7 mouse cellular contexts compared by ENCODE assay signal in the genomic region with DNA sequence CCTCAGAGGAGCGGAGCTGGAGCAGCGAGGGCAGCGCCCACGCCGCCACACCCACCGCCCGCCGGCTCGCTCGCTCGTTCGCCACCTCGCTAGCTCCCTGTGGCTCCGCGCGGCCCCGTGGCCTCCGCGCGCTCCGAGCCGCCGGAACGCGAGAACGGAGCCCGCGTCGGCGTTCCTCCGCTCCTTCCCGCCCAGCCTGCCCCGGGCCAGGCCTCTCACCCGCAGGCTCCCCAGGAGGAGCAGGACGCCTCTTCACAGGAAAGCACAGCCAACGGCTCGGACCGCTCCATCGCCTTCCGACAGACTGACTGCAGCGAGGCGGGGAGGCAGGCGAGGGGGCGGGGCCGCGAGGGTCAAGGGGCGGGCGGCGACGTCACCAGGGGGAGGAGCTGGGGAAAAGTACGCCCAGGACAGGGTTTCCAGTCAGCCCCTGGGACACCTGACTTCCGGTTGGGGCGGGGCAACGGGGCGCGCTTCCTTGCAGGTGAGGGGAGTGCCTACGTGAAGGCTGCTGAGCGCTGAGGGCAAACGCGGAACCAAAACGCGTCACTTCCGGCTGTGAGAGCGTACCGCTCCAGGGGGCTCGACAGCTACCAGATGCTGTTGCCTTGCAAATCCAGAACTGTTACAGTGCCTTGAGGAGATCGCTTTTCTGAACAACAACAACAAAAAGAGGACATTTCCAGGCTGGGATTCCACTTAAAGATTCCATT. TPM values are rescaled to one million over a fixed set of nuclear protein-coding genes. Genes with fewer than 3 reads are reported as not detected.
DNase-seq lines count a peak whose midpoint lies in the region; ATAC-seq and TF ChIP-seq lines count a peak whose summit lies in the region.

A gene (minus strand): TSS at position 355 of the 713 bp plus-strand sequence.

- ATAC-seq in intestine, postnatal 0 days, result peak; percentile 100
- ATAC-seq in midbrain, embryonic 12.5 days (ENCODE audit: low FRiP score, low read depth), result peak; percentile 99

- H3K4me1 ChIP-seq in embryonic facial prominence, embryonic 10.5 days, result peaks cover 7% of the 10 kb centered on the region
- H3K4me1 ChIP-seq in intestine, postnatal 0 days (replicated peaks; ENCODE audit: control insufficient read depth, insufficient read depth, low read length), result 0 out of 2 replicates have a peak, but pooled peaks cover 2% of the 10 kb centered on the region
- H3K4me1 ChIP-seq in midbrain, embryonic 12.5 days, result peaks cover 9% of the 10 kb centered on the region
- H3K4me1 ChIP-seq in small intestine, adult 2 months (ENCODE audit: control insufficient read depth, insufficient read depth, insufficient read length, low read length), result no peaks in the 10 kb centered on the region; the same call in 1 of the 2 replicates

- H3K9ac ChIP-seq in intestine, postnatal 0 days (ENCODE audit: low read depth, low read length), result peak within 1 kb of the TSS; percentile 75
- peak within 1 kb of the TSS; percentile 86 for H3K9ac ChIP-seq in midbrain, embryonic 12.5 days (replicated peaks)

- peaks cover 19% of the 10 kb centered on the region for H3K36me3 ChIP-seq in embryonic facial prominence, embryonic 10.5 days (replicated peaks)
- peaks cover 7% of the 10 kb centered on the region; the same call in 1 of the 2 replicates for H3K36me3 ChIP-seq in intestine, postnatal 0 days (ENCODE audit: control insufficient read depth, insufficient read depth)
- peaks cover 12% of the 10 kb centered on the region; the same call in 1 of the 2 replicates for H3K36me3 ChIP-seq in midbrain, embryonic 12.5 days
- H3K36me3 ChIP-seq in small intestine, adult 2 months (ENCODE audit: control insufficient read depth, insufficient read depth, low read length), result peaks cover 6% of the 10 kb centered on the region; the same call in 1 of the 2 replicates

- H3K27ac ChIP-seq in embryonic facial prominence, embryonic 10.5 days (replicated peaks), result peak within 1 kb of the TSS; percentile 92
- peak within 1 kb of the TSS; percentile 89 for H3K27ac ChIP-seq in intestine, postnatal 0 days (ENCODE audit: low read depth, low read length)
- peak within 1 kb of the TSS; percentile 94 for H3K27ac ChIP-seq in midbrain, embryonic 12.5 days (replicated peaks)
- H3K27ac ChIP-seq in small intestine, adult 2 months (ENCODE audit: insufficient read depth, low read depth, low read length), result peak within 1 kb of the TSS; percentile 62

- peak; percentile 100 for DNase-seq in adrenal gland, postnatal 10 days
- DNase-seq in embryonic facial prominence, embryonic 10.5 days (ENCODE audit: low spot score), result peak; percentile 100
- peak; percentile 66 for DNase-seq in gonadal fat pad, adult 2 months (ENCODE audit: low read depth)
- peak; percentile 100 for DNase-seq in left cerebral cortex, postnatal 4 days

- H3K27me3 ChIP-seq in embryonic facial prominence, embryonic 10.5 days (replicated peaks; ENCODE audit: low read depth, poor library complexity, severe bottlenecking), result no peaks in the 10 kb centered on the region
- no peaks in the 10 kb centered on the region for H3K27me3 ChIP-seq in intestine, postnatal 0 days (replicated peaks; ENCODE audit: control insufficient read depth, insufficient read depth, low read length)
- H3K27me3 ChIP-seq in midbrain, embryonic 12.5 days, result no peaks in the 10 kb centered on the region
- no peaks in the 10 kb centered on the region for H3K27me3 ChIP-seq in small intestine, adult 2 months (ENCODE audit: control insufficient read depth, insufficient read depth, low read length)

- TF ChIP-seq POLR2A in small intestine, adult 2 months (IDR thresholded peaks at IDR 0.05; ENCODE audit: low read depth, low read length), result peak; percentile 44; the same call in 1 of the 2 replicates

- TF ChIP-seq CTCF in intestine, postnatal 0 days (IDR thresholded peaks at IDR 0.05; ENCODE audit: low read depth), result no peak
- no peak for TF ChIP-seq CTCF in small intestine, adult 2 months (IDR thresholded peaks at IDR 0.05; ENCODE audit: extremely low read depth, insufficient read length, insufficient replicate concordance, low read depth, low read length)

- peak within 1 kb of the TSS; percentile 83 for H3K4me3 ChIP-seq in embryonic facial prominence, embryonic 10.5 days
- peak within 1 kb of the TSS; percentile 86 for H3K4me3 ChIP-seq in intestine, postnatal 0 days (ENCODE audit: low read depth, low read length)
- H3K4me3 ChIP-seq in midbrain, embryonic 12.5 days, result peak within 1 kb of the TSS; percentile 82
- H3K4me3 ChIP-seq in small intestine, adult 2 months (ENCODE audit: low read depth, low read length), result peak within 1 kb of the TSS; percentile 95

- H3K9me3 ChIP-seq in embryonic facial prominence, embryonic 10.5 days, result no peaks in the 10 kb centered on the region
- no peaks in the 10 kb centered on the region for H3K9me3 ChIP-seq in intestine, postnatal 0 days (ENCODE audit: control insufficient read depth)
- no peaks in the 10 kb centered on the region for H3K9me3 ChIP-seq in midbrain, embryonic 12.5 days

- under 1% methylated on average over 67 of the region's 67 CpGs for WGBS in embryonic facial prominence, embryonic 10.5 days
- WGBS in intestine, postnatal 0 days, result under 1% methylated on average over 59 of the region's 67 CpGs
- WGBS in midbrain, embryonic 12.5 days, result under 1% methylated on average over 47 of the region's 67 CpGs
- under 1% methylated on average over 66 of the region's 67 CpGs for WGBS in small intestine, adult 2 months

- peak within 1 kb of the TSS; percentile 91 for H3K4me2 ChIP-seq in intestine, postnatal 0 days (replicated peaks; ENCODE audit: low read depth)
- H3K4me2 ChIP-seq in midbrain, embryonic 12.5 days (replicated peaks), result peak within 1 kb of the TSS; percentile 76

- intact Hi-C loops in left cerebral cortex, postnatal 4 days (cut with DNase I), result no loop called here

RNA-seq across cellular contexts. Expression of the gene that starts here (rescaled TPM):
- total RNA-seq in adrenal gland, postnatal 10 days (2021), result 10 to 100 TPM; 12.0 to 13.1 TPM
- polyA plus RNA-seq in embryonic facial prominence, embryonic 10.5 days (2016; fragmentation: Nextera tagmentation; extraction: Ambion mirVana), result 17.8 and 17.9 TPM in 2 replicates
- 2.4 and 3.0 TPM in 2 replicates for polyA plus RNA-seq in gonadal fat pad, adult 2 months (2012; rRNA removed)
- polyA plus RNA-seq in intestine, postnatal 0 days (2015; fragmentation: Nextera tagmentation; extraction: Ambion mirVana), result 4.9 and 5.2 TPM in 2 replicates
- 10 to 100 TPM; 19.1 to 23.7 TPM for total RNA-seq in left cerebral cortex, postnatal 4 days (2021)
- 20.5 TPM in 2 replicates for polyA plus RNA-seq in midbrain, embryonic 12.5 days (2016; fragmentation: Nextera tagmentation; extraction: Ambion mirVana)
- 0.19 and 0.56 TPM in 2 replicates for polyA plus RNA-seq in small intestine, adult 2 months (2012; rRNA removed)

Comparison
In these comparisons a context has a peak if more than half of its experiments do, and no peak if none do; other contexts are left out.
1. Peak in every context shown above with its lines: DNase-seq, ATAC-seq, H3K4me3 ChIP-seq and H3K27ac ChIP-seq.